Mouse (Mus musculus) midbrain, embryonic 13.5 days (tissue): ENCODE data around the gene Heca. TPM values are rescaled to one million over a fixed set of nuclear protein-coding genes. Genes with fewer than 3 reads are reported as not detected.
"Not testable (repeated sequence)": the region's sequence is repeated elsewhere in the genome, so short reads cannot be mapped to it uniquely, and the experiment has no call there.

ENCODE experiments used
- ATAC-seq: fragments of 200-750 bp; cut with Nextera tagmentation; 2 replicates; pipeline ENCODE4 v1.8.0; 2017; ENCODE audit warnings: mild to moderate bottlenecking, moderate TSS enrichment, moderate library complexity
- H3K27ac ChIP-seq: fragments of 300-500 bp; sonication (generic); 2 replicates; pipeline ENCODE4 v1.5.1; 2015; ENCODE audit warnings: inconsistent platforms, mild to moderate bottlenecking, moderate library complexity
- H3K27me3 ChIP-seq: fragments of 300-500 bp; sonication (generic); 2 replicates; pipeline ENCODE4 v1.6.1; 2015; ENCODE audit warnings: mild to moderate bottlenecking, inconsistent platforms
- H3K36me3 ChIP-seq: fragments of 300-500 bp; sonication (generic); 2 replicates; pipeline ENCODE4 v1.6.1; 2015; ENCODE audit warnings: mild to moderate bottlenecking, inconsistent platforms
- H3K4me1 ChIP-seq: fragments of 300-500 bp; sonication (generic); replicated peaks from 2 replicates; pipeline ENCODE4 v1.6.1; 2015; ENCODE audit warnings: inconsistent platforms
- H3K4me2 ChIP-seq: fragments of 300-500 bp; sonication (generic); replicated peaks from 2 replicates; pipeline ENCODE4 v1.6.1; 2015; ENCODE audit warnings: moderate library complexity, mild to moderate bottlenecking, inconsistent platforms
- H3K4me3 ChIP-seq: fragments of 300-500 bp; sonication (generic); replicated peaks from 2 replicates; pipeline ENCODE4 v1.5.1; 2015; ENCODE audit warnings: mild to moderate bottlenecking, inconsistent platforms
- H3K9ac ChIP-seq: fragments of 300-500 bp; sonication (generic); replicated peaks from 2 replicates; pipeline ENCODE4 v1.6.1; 2015; ENCODE audit warnings: mild to moderate bottlenecking, inconsistent platforms
- H3K9me3 ChIP-seq: fragments of 300-500 bp; sonication (generic); 2 replicates; pipeline ENCODE4 v1.6.1; 2016; ENCODE audit warnings: mild to moderate bottlenecking, inconsistent platforms
- WGBS: fragments of 180-500 bp; shearing (Covaris S2); methylation state at CpG from one replicate; pipeline ENCODE4 v1.1.7; 2015; 5-methylcytosine and 5-hydroxymethylcytosine counted together
- polyA plus RNA-seq: library from polyadenylated mRNA; unstranded; fragments of >200 nt; fragmentation: Nextera tagmentation; extraction: Ambion mirVana; gene quantifications from 2 replicates; pipeline ENCODE4 v1.2.1, GENCODE M21; 2015

Gene Heca
- polyA plus RNA-seq, 1 experiment from 2014 or later: 4.3 TPM

GRCm38 (mm10) chr10:17931157-17931556 lies 16.7 kb downstream of the Heca start:
- peaks cover 9% of the 10 kb centered on the region for H3K4me1 ChIP-seq
- no peaks in the 10 kb centered on the region for H3K9me3 ChIP-seq
- H3K27me3 ChIP-seq: no peaks in the 10 kb centered on the region
- WGBS: 78% methylated on average over 1 of the region's 1 CpGs
- no peak overlapping the region for H3K4me2 ChIP-seq
- ATAC-seq: no peak
- H3K4me3 ChIP-seq: no peak overlapping the region
- H3K36me3 ChIP-seq: no peaks in the 10 kb centered on the region
- no peak overlapping the region for H3K27ac ChIP-seq
- H3K9ac ChIP-seq: no peak overlapping the region

GRCm38 (mm10) chr10:17930445-17931083 lies 17.3 kb downstream of the Heca start:
- no peak overlapping the region for H3K27ac ChIP-seq
- H3K4me3 ChIP-seq: no peak overlapping the region
- H3K36me3 ChIP-seq: no peaks in the 10 kb centered on the region
- ATAC-seq: no peak
- H3K4me2 ChIP-seq: no peak overlapping the region
- H3K4me1 ChIP-seq: peaks cover 9% of the 10 kb centered on the region
- 60% methylated on average over 6 of the region's 6 CpGs for WGBS
- H3K9ac ChIP-seq: no peak overlapping the region
- no peaks in the 10 kb centered on the region for H3K9me3 ChIP-seq
- H3K27me3 ChIP-seq: no peaks in the 10 kb centered on the region

GRCm38 (mm10) chr10:17925200-17925599 lies 22.7 kb downstream of the Heca start:
- WGBS: 93% methylated on average over 3 of the region's 3 CpGs
- Histone ChIP-seq H3K36me3 (no peaks in the 10 kb centered on the region), H3K9ac (no peak overlapping the region), H3K9me3 (no peaks in the 10 kb centered on the region), H3K4me3 (no peak overlapping the region), H3K27me3 (no peaks in the 10 kb centered on the region), H3K27ac (no peak overlapping the region), H3K4me2 (no peak overlapping the region), H3K4me1 (peaks cover under 1% of the 10 kb centered on the region; the same call in 1 of the 2 replicates)
- ATAC-seq: no peak

GRCm38 (mm10) chr10:17924166-17924565 lies 23.7 kb downstream of the Heca start:
- Histone ChIP-seq H3K9me3 (no peaks in the 10 kb centered on the region), H3K27me3 (no peaks in the 10 kb centered on the region), H3K4me1 (no peaks in the 10 kb centered on the region), H3K27ac (no peak overlapping the region), H3K36me3 (no peaks in the 10 kb centered on the region), H3K4me2 (no peak overlapping the region), H3K4me3 (no peak overlapping the region), H3K9ac (no peak overlapping the region)
- no peak for ATAC-seq
- WGBS: 94% methylated on average over 3 of the region's 3 CpGs

- no peaks in the 10 kb centered on the region for H3K27me3 ChIP-seq
- no peak overlapping the region for H3K27ac ChIP-seq
- 74% methylated on average over 4 of the region's 4 CpGs for WGBS
- no peak for ATAC-seq
- H3K4me1 ChIP-seq: no peaks in the 10 kb centered on the region
- H3K4me2 ChIP-seq: no peak overlapping the region
- no peaks in the 10 kb centered on the region for H3K36me3 ChIP-seq
- H3K4me3 ChIP-seq: no peak overlapping the region
- H3K9me3 ChIP-seq: no peaks in the 10 kb centered on the region
- no peak overlapping the region for H3K9ac ChIP-seq
Observed at GRCm38 (mm10) chr10:17921381-17921780, 26.5 kb downstream of the Heca start.

GRCm38 (mm10) chr10:17919971-17920370 lies 27.9 kb downstream of the Heca start:
- Histone ChIP-seq H3K4me1 (no peaks in the 10 kb centered on the region), H3K36me3 (peaks cover 9% of the 10 kb centered on the region), H3K4me3 (no peak overlapping the region), H3K27me3 (no peaks in the 10 kb centered on the region), H3K4me2 (no peak overlapping the region), H3K9ac (no peak overlapping the region), H3K27ac (no peak overlapping the region), H3K9me3 (no peaks in the 10 kb centered on the region)
- ATAC-seq: no peak
- WGBS: 86% methylated on average over 5 of the region's 5 CpGs

- no peak for ATAC-seq
- Histone ChIP-seq H3K36me3 (peaks cover 12% of the 10 kb centered on the region), H3K4me2 (no peak overlapping the region), H3K27me3 (no peaks in the 10 kb centered on the region), H3K27ac (no peak overlapping the region), H3K9me3 (no peaks in the 10 kb centered on the region), H3K4me3 (no peak overlapping the region), H3K9ac (no peak overlapping the region), H3K4me1 (no peaks in the 10 kb centered on the region)
- 80% methylated on average over 2 of the region's 2 CpGs for WGBS
Observed at GRCm38 (mm10) chr10:17919032-17919431, 28.8 kb downstream of the Heca start.

GRCm38 (mm10) chr10:17908731-17909130 lies 39.1 kb downstream of the Heca start:
- WGBS: 90% methylated on average over 4 of the region's 4 CpGs

GRCm38 (mm10) chr10:17906405-17906804 lies 41.5 kb downstream of the Heca start:
- H3K9ac ChIP-seq, H3K4me3 ChIP-seq, H3K4me2 ChIP-seq, H3K27me3 ChIP-seq, H3K4me1 ChIP-seq, ATAC-seq, H3K27ac ChIP-seq, H3K9me3 ChIP-seq: not testable (repeated sequence)
- 81% methylated on average over 3 of the region's 3 CpGs for WGBS
- peaks cover 29% of the 10 kb centered on the region for H3K36me3 ChIP-seq

More at GRCm38 (mm10) chr10:17908731-17909130, 39.1 kb downstream of the Heca start:
- H3K27me3 ChIP-seq: no peaks in the 10 kb centered on the region
- H3K27ac ChIP-seq: no peak overlapping the region
- no peaks in the 10 kb centered on the region for H3K9me3 ChIP-seq
- ATAC-seq: no peak
- H3K9ac ChIP-seq: no peak overlapping the region
- H3K4me3 ChIP-seq: no peak overlapping the region
- peaks cover 20% of the 10 kb centered on the region for H3K36me3 ChIP-seq
- H3K4me2 ChIP-seq: no peak overlapping the region
- H3K4me1 ChIP-seq: no peaks in the 10 kb centered on the region

GRCm38 (mm10) chr10:17903449-17903848 lies 44.4 kb downstream of the Heca start:
- peaks cover 34% of the 10 kb centered on the region for H3K36me3 ChIP-seq
- 93% methylated on average over 2 of the region's 2 CpGs for WGBS
- H3K4me1 ChIP-seq: no peaks in the 10 kb centered on the region

GRCm38 (mm10) chr10:17880724-17881123 lies 67.1 kb downstream of the Heca start:
- no peak for ATAC-seq
- Histone ChIP-seq H3K4me3 (no peak overlapping the region), H3K36me3 (no peaks in the 10 kb centered on the region), H3K9ac (no peak overlapping the region), H3K27me3 (no peaks in the 10 kb centered on the region), H3K27ac (no peak overlapping the region), H3K4me1 (peaks cover 5% of the 10 kb centered on the region; the same call in 1 of the 2 replicates), H3K9me3 (no peaks in the 10 kb centered on the region), H3K4me2 (no peak overlapping the region)
- 75% methylated on average over 2 of the region's 2 CpGs for WGBS

More at GRCm38 (mm10) chr10:17903449-17903848, 44.4 kb downstream of the Heca start:
- no peaks in the 10 kb centered on the region for H3K27me3 ChIP-seq
- H3K4me2 ChIP-seq: no peak overlapping the region
- no peaks in the 10 kb centered on the region for H3K9me3 ChIP-seq
- H3K9ac ChIP-seq: no peak overlapping the region
- ATAC-seq: no peak
- no peak overlapping the region for H3K4me3 ChIP-seq
- H3K27ac ChIP-seq: no peak overlapping the region

- WGBS: 85% methylated on average over 3 of the region's 3 CpGs
- no peaks in the 10 kb centered on the region for H3K27me3 ChIP-seq
- no peak for ATAC-seq
- H3K4me3 ChIP-seq: no peak overlapping the region
- H3K9ac ChIP-seq: no peak overlapping the region
- H3K9me3 ChIP-seq: no peaks in the 10 kb centered on the region
- H3K4me2 ChIP-seq: no peak overlapping the region
- no peaks in the 10 kb centered on the region for H3K36me3 ChIP-seq
- no peak overlapping the region for H3K27ac ChIP-seq
- peaks cover 5% of the 10 kb centered on the region; the same call in 1 of the 2 replicates for H3K4me1 ChIP-seq
Observed at GRCm38 (mm10) chr10:17880038-17880437, 67.8 kb downstream of the Heca start.
